Mouse (Mus musculus) brown adipose tissue, adult 24 weeks (tissue): ENCODE results near the gene Olfr878. TPM values are rescaled to one million over a fixed set of nuclear protein-coding genes. Genes with fewer than 3 reads are reported as not detected.

Experiments used
- H3K27ac ChIP-seq: fragments of 200-500 bp; replicated peaks from 2 replicates; pipeline ENCODE4 v1.5.1; 2012; ENCODE audit warnings: low read depth, mild to moderate bottlenecking, low read length
- H3K4me1 ChIP-seq: fragments of 200-500 bp; 2 replicates; pipeline ENCODE4 v1.6.1; 2012; ENCODE audit warnings: low read length, mixed read lengths; ENCODE audit not compliant: control insufficient read depth, insufficient read depth, insufficient read length
- H3K4me3 ChIP-seq: fragments of 200-500 bp; 2 replicates; pipeline ENCODE4 v1.5.1; 2012; ENCODE audit warnings: low read depth, mild to moderate bottlenecking, low read length, moderate library complexity; ENCODE audit not compliant: insufficient read depth
- polyA plus RNA-seq: library from polyadenylated mRNA; stranded (reverse); fragments of >200 nt; gene quantifications from 2 replicates; pipeline ENCODE4 v1.2.4, GENCODE M21; 2012; ENCODE audit not compliant: missing spikeins, insufficient read depth, insufficient read length

Gene Olfr878
- polyA plus RNA-seq = not detected in 2 replicates

GRCm38 (mm10) chr9:37917540-37917939, at the start of gene Olfr878:
Gene Olfr878, plus strand, starts transcription at chr9:37917840.
- Histone ChIP-seq H3K27ac (no peak within 1 kb of the TSS), H3K4me3 (no peak within 1 kb of the TSS), H3K4me1 (no peaks in the 10 kb centered on the region)

GRCm38 (mm10) chr9:37870246-37870645, 47.4 kb upstream of the Olfr878 start:
- H3K27ac ChIP-seq = no peak overlapping the region
- no peak overlapping the region for H3K4me3 ChIP-seq
- no peaks in the 10 kb centered on the region for H3K4me1 ChIP-seq

GRCm38 (mm10) chr9:37871097-37871496, 46.5 kb upstream of the Olfr878 start:
- no peaks in the 10 kb centered on the region for H3K4me1 ChIP-seq
- H3K27ac ChIP-seq = no peak overlapping the region
- no peak overlapping the region for H3K4me3 ChIP-seq

DNA sequence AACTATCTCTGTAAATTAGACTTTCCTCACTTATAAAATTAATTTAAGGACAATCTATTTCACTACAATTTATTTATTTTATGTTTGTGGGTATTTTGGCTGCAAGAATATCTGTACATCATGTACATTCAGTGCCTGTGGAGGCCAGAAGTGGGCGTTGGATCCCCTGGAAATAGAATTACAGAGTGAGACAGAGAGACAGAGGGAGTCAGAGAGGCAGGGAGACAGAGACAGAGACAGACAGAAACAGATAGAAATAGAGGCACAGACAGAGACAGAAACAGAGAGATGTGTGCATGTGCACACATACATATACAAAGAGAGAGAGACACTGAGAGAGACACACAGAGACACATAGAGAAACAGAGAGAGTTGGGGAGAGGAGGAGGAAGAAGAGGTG, 46.1 kb upstream of the Olfr878 start:
- Histone ChIP-seq H3K27ac (no peak overlapping the region), H3K4me1 (no peaks in the 10 kb centered on the region), H3K4me3 (no peak overlapping the region)

- Histone ChIP-seq H3K4me1 (no peaks in the 10 kb centered on the region), H3K27ac (no peak overlapping the region), H3K4me3 (no peak overlapping the region)
These were observed 26.7 kb upstream of the Olfr878 start for GRCm38 (mm10) chr9:37890960-37891359.

DNA sequence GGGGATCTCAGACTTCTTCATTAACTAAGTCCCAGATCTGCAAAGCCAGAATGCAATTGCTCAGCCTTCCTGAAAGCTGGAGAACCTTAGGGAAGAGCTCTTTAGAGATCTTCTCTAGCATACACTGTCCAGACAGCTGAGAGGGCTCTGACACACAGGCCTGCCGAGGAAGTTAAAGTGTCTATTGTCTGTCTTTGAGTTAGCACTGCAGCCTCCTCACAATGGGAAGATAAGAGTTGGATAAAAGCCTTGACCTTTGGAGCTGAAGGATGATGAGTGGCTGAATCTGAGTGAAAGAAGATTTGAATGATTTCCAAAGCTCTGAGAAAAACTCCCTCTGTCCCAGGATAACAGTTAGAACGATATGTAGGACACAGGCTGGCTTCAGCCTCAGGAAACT, 21.0 kb upstream of the Olfr878 start, which contains the start of gene Olfr145:
Gene Olfr145, plus strand, starts transcription at position 64 of the 400 bp plus-strand sequence.
- Histone ChIP-seq H3K4me1 (no peaks in the 10 kb centered on the region), H3K4me3 (no peak within 1 kb of the TSS), H3K27ac (no peak within 1 kb of the TSS)

GRCm38 (mm10) chr9:37905555-37905954, 12.1 kb upstream of the Olfr878 start:
- H3K4me1 ChIP-seq = no peaks in the 10 kb centered on the region
- H3K27ac ChIP-seq = no peak overlapping the region
- H3K4me3 ChIP-seq = no peak overlapping the region

DNA sequence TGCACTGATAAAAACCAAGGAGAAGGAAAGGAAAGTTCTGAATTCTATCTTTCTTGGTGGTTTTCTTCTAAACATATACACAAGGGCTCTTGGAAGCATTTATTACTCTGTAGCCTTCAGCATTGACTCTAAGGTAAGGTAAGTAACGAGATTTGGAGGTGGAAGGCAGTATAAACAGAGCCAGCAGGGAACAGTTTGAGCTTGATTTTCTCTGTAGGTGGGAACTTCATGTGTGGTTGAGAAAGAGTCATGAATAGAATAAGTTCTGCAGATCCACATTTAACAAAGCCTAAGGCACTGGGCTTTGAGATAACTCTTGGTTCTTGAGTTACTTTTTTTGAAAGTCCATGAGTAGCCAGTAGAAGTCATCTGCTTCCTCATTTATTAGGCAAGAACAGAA, 378 bp downstream of the Olfr878 start:
- no peak overlapping the region for H3K4me3 ChIP-seq
- H3K4me1 ChIP-seq = no peaks in the 10 kb centered on the region
- no peak overlapping the region for H3K27ac ChIP-seq

- Histone ChIP-seq H3K4me1 (no peaks in the 10 kb centered on the region), H3K4me3 (no peak overlapping the region), H3K27ac (no peak overlapping the region)
These were observed 6.6 kb downstream of the Olfr878 start for GRCm38 (mm10) chr9:37924194-37924593.

DNA sequence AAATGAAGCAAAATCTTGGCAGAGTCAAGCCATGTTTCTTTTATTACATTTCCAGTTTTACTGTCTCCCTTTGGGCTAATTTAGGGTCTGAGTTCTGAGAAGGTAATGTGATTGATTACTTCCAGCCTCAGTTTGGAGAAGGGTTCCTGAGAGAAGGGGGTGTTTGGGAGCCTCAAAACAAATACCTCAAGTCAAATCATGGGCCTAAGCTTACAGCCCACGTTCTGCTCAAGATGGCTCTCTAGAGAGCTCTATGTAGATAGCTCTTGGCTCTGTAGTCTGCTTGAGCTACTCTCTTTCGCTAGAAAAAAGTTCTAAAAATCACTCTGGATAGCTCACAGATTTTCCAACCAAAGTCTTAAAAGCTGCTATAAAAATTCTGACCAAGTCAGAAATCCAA, 7.8 kb downstream of the Olfr878 start:
- Histone ChIP-seq H3K4me3 (no peak overlapping the region), H3K27ac (no peak overlapping the region), H3K4me1 (no peaks in the 10 kb centered on the region)

GRCm38 (mm10) chr9:37926019-37927013, 8.7 kb downstream of the Olfr878 start:
- Histone ChIP-seq H3K4me3 (no peak overlapping the region), H3K27ac (no peak overlapping the region), H3K4me1 (no peaks in the 10 kb centered on the region)

GRCm38 (mm10) chr9:37932519-37932918, 14.9 kb downstream of the Olfr878 start:
- H3K4me3 ChIP-seq = no peak overlapping the region
- H3K27ac ChIP-seq = no peak overlapping the region
- no peaks in the 10 kb centered on the region for H3K4me1 ChIP-seq

- Histone ChIP-seq H3K4me1 (no peaks in the 10 kb centered on the region), H3K27ac (no peak overlapping the region), H3K4me3 (no peak overlapping the region)
These were observed 16.5 kb downstream of the Olfr878 start for GRCm38 (mm10) chr9:37934146-37934545.

DNA sequence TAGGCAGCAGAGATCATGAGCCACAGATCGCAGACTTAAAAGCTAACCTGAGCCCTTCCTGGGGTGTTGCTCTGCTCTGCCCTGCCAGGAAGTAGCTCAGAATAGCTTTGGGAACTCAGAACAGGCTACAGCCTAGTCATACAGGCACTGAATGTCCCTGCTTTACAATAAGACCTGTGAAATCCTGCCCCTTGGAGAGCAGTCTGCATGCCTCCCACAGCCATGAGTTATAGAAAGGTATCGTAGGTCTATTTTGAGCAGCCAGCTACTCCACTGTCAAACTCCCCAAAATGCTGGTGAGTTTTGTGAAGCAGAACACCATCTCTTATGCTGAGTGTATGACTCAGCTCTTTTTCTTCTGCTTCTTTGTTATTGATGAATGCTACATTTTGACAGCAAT, 23.5 kb downstream of the Olfr878 start:
- Histone ChIP-seq H3K4me3 (no peak overlapping the region), H3K4me1 (no peaks in the 10 kb centered on the region), H3K27ac (no peak overlapping the region)
